Mouse (Mus musculus) small intestine, adult 2 months (tissue): Measurements from ENCODE around the gene Fndc1. TPM values are rescaled to one million over a fixed set of nuclear protein-coding genes. Genes with fewer than 3 reads are reported as not detected.

Source experiments
- H3K27ac ChIP-seq: fragments of 200-500 bp; 2 replicates; pipeline ENCODE4 v1.5.1; 2012; ENCODE audit warnings: low read depth, low read length, control low read depth, inconsistent platforms; ENCODE audit not compliant: insufficient read depth
- H3K27me3 ChIP-seq: fragments of 200-500 bp; 2 replicates; pipeline ENCODE4 v1.6.1; 2012; ENCODE audit warnings: mild to moderate bottlenecking, moderate library complexity, low read length, inconsistent platforms; ENCODE audit not compliant: control insufficient read depth, insufficient read depth
- H3K36me3 ChIP-seq: fragments of 200-500 bp; 2 replicates; pipeline ENCODE4 v1.6.1; 2012; ENCODE audit warnings: mild to moderate bottlenecking, low read length, control low read depth, inconsistent platforms; ENCODE audit not compliant: control insufficient read depth, insufficient read depth
- H3K4me1 ChIP-seq: fragments of 200-500 bp; 2 replicates; pipeline ENCODE4 v1.6.1; 2012; ENCODE audit warnings: low read length, inconsistent platforms, mixed read lengths; ENCODE audit not compliant: control insufficient read depth, insufficient read depth, insufficient read length
- H3K4me3 ChIP-seq: fragments of 200-500 bp; 2 replicates; pipeline ENCODE4 v1.5.1; 2012; ENCODE audit warnings: low read depth, mild to moderate bottlenecking, control low read depth, inconsistent platforms, low read length, moderate library complexity
- CTCF ChIP-seq: fragments of 200-500 bp; IDR thresholded peaks from 2 replicates; pipeline ENCODE4 v1.5.1; 2012; ENCODE audit warnings: low read depth, mild to moderate bottlenecking, control low read depth, inconsistent platforms, low read length, moderate library complexity, mixed read lengths; ENCODE audit not compliant: insufficient replicate concordance, insufficient read length; ENCODE audit errors: extremely low read depth
- POLR2A ChIP-seq: fragments of 200-500 bp; IDR thresholded peaks from 2 replicates; pipeline ENCODE4 v1.6.1; 2012; ENCODE audit warnings: low read depth, mild to moderate bottlenecking, control low read depth, inconsistent platforms, low read length, moderate library complexity
- WGBS: fragments of 180-500 bp; shearing (Covaris S2); methylation state at CpG from one replicate; pipeline ENCODE4 v1.1.7; 2018; 5-methylcytosine and 5-hydroxymethylcytosine counted together
- polyA plus RNA-seq: library from polyadenylated mRNA; depleted of rRNA; stranded (reverse); fragments of >200 nt; gene quantifications from 2 replicates; pipeline ENCODE4 v1.2.3, GENCODE M21; 2012

Gene Fndc1
- polyA plus RNA-seq, 1 experiment = 4.8 TPM

- WGBS = 16% methylated on average over 4 of the region's 4 CpGs
- H3K36me3 ChIP-seq = no peaks in the 10 kb centered on the region
- no peak overlapping the region for H3K4me3 ChIP-seq
- H3K27me3 ChIP-seq = no peaks in the 10 kb centered on the region
- peaks cover 4% of the 10 kb centered on the region; the same call in 1 of the 2 replicates for H3K4me1 ChIP-seq
- H3K27ac ChIP-seq = no peak overlapping the region
- TF ChIP-seq POLR2A (no peak), CTCF (no peak)
Observed at GRCm38 (mm10) chr17:7851979-7852378, 24.9 kb upstream of the Fndc1 start.

GRCm38 (mm10) chr17:7851527-7851926 is 24.4 kb upstream of the Fndc1 start:
- WGBS = 28% methylated on average over 9 of the region's 9 CpGs

GRCm38 (mm10) chr17:7850246-7850645 is 23.1 kb upstream of the Fndc1 start:
- WGBS = 82% methylated on average over 6 of the region's 6 CpGs
- no peaks in the 10 kb centered on the region for H3K27me3 ChIP-seq
- no peaks in the 10 kb centered on the region for H3K36me3 ChIP-seq

More at GRCm38 (mm10) chr17:7851527-7851926, 24.4 kb upstream of the Fndc1 start:
- peaks cover 4% of the 10 kb centered on the region; the same call in 1 of the 2 replicates for H3K4me1 ChIP-seq
- no peak overlapping the region for H3K27ac ChIP-seq
- TF ChIP-seq POLR2A (no peak), CTCF (no peak)
- H3K36me3 ChIP-seq = no peaks in the 10 kb centered on the region
- no peaks in the 10 kb centered on the region for H3K27me3 ChIP-seq
- H3K4me3 ChIP-seq = no peak overlapping the region

GRCm38 (mm10) chr17:7840505-7841290 is 13.6 kb upstream of the Fndc1 start:
- H3K4me3 ChIP-seq = no peak overlapping the region
- WGBS = 23% methylated on average over 12 of the region's 12 CpGs
- H3K4me1 ChIP-seq = no peaks in the 10 kb centered on the region
- H3K27me3 ChIP-seq = no peaks in the 10 kb centered on the region
- no peaks in the 10 kb centered on the region for H3K36me3 ChIP-seq
- TF ChIP-seq POLR2A (no peak), CTCF (no peak)
- no peak overlapping the region for H3K27ac ChIP-seq

More at GRCm38 (mm10) chr17:7850246-7850645, 23.1 kb upstream of the Fndc1 start:
- H3K27ac ChIP-seq = no peak overlapping the region
- peaks cover 4% of the 10 kb centered on the region; the same call in 1 of the 2 replicates for H3K4me1 ChIP-seq
- TF ChIP-seq POLR2A (no peak), CTCF (no peak)
- no peak overlapping the region for H3K4me3 ChIP-seq

- 16% methylated on average over 16 of the region's 16 CpGs for WGBS
- H3K27ac ChIP-seq = no peak overlapping the region
- H3K4me1 ChIP-seq = peaks cover 4% of the 10 kb centered on the region; the same call in 1 of the 2 replicates
- peak overlapping the region; percentile 49; the same call in 1 of the 2 replicates for H3K4me3 ChIP-seq
- peaks cover 8% of the 10 kb centered on the region; the same call in 1 of the 2 replicates for H3K27me3 ChIP-seq
- TF ChIP-seq CTCF (no peak), POLR2A (no peak)
- H3K36me3 ChIP-seq = no peaks in the 10 kb centered on the region
Observed at GRCm38 (mm10) chr17:7827586-7827985, 484 bp upstream of the Fndc1 start.

- TF ChIP-seq POLR2A (no peak), CTCF (no peak)
- Histone ChIP-seq H3K36me3 (no peaks in the 10 kb centered on the region), H3K27me3 (peaks cover 8% of the 10 kb centered on the region; the same call in 1 of the 2 replicates), H3K4me1 (peaks cover 4% of the 10 kb centered on the region; the same call in 1 of the 2 replicates), H3K4me3 (no peak overlapping the region), H3K27ac (no peak overlapping the region)
- WGBS = 53% methylated on average over 9 of the region's 9 CpGs
Observed at GRCm38 (mm10) chr17:7825416-7825815, 1.7 kb downstream of the Fndc1 start.

- Histone ChIP-seq H3K4me1 (0 out of 2 replicates have a peak, but pooled peaks cover under 1% of the 10 kb centered on the region), H3K27ac (no peak overlapping the region), H3K4me3 (no peak overlapping the region), H3K36me3 (no peaks in the 10 kb centered on the region), H3K27me3 (no peaks in the 10 kb centered on the region)
- 33% methylated on average over 17 of the region's 17 CpGs for WGBS
- TF ChIP-seq CTCF (peak; percentile 66; the same call in 1 of the 2 replicates), POLR2A (no peak)
Observed at GRCm38 (mm10) chr17:7821553-7822186, 5.4 kb downstream of the Fndc1 start.
